Mouse (Mus musculus): Measurements from ENCODE around the gene Eif2ak4.
A peak's percentile ranks its signal among the peaks of the same experiment; 100 is the strongest.

The Eif2ak4 gene

GRCm38 (mm10) chr2:118511779-118512417 is 123.5 kb downstream of the Eif2ak4 start:
- no peak for DNase-seq

- DNase-seq: no peak
Observed at GRCm38 (mm10) chr2:118512418-118513377, 124.3 kb downstream of the Eif2ak4 start.

- peak; percentile 38 for DNase-seq
Observed at GRCm38 (mm10) chr2:118520042-118520933, 131.9 kb downstream of the Eif2ak4 start.

GRCm38 (mm10) chr2:118522265-118522664 is 133.8 kb downstream of the Eif2ak4 start:
- no peak for DNase-seq

GRCm38 (mm10) chr2:118523163-118523730 is 134.8 kb downstream of the Eif2ak4 start:
- peak; percentile 42 for DNase-seq

- DNase-seq: no peak
Observed at GRCm38 (mm10) chr2:118524811-118525210, 136.4 kb downstream of the Eif2ak4 start.
